Mouse (Mus musculus) hindlimb bud, embryonic 11.5 days (tissue): ENCODE measurements at regions not wholly inside any gene's neighbourhood (a gene's known extent, or its start where the extent isn't known, plus 50 kb on each side); places are given as distances from the start of the nearest gene placed in this dataset.
A peak's percentile ranks its signal among the peaks of the same experiment; 100 is the strongest.

Experiments
- DNase-seq: peaks from one replicate; pipeline ENCODE4 v3.0.0-alpha.2; 2012; ENCODE audit warnings: low read depth, low spot score; ENCODE audit errors: extremely low spot score

GRCm38 (mm10) chr13:112118564-112118963, 169.7 kb upstream of the Ankrd55 start:
- no peak for DNase-seq

GRCm38 (mm10) chr13:112119611-112120041, 168.6 kb upstream of the Ankrd55 start:
- DNase-seq, result no peak

- DNase-seq, result no peak
Observed at GRCm38 (mm10) chr13:112120346-112120745, 167.9 kb upstream of the Ankrd55 start.

- DNase-seq, result no peak
Observed at GRCm38 (mm10) chr13:112121110-112121509, 167.1 kb upstream of the Ankrd55 start.

- DNase-seq, result no peak
Observed at GRCm38 (mm10) chr13:112122842-112123373, 165.3 kb upstream of the Ankrd55 start.

GRCm38 (mm10) chr13:112125769-112126469, 162.3 kb upstream of the Ankrd55 start:
- DNase-seq, result no peak

GRCm38 (mm10) chr13:112130220-112130619, 158.0 kb upstream of the Ankrd55 start:
- DNase-seq, result no peak

- no peak for DNase-seq
Observed at GRCm38 (mm10) chr13:112130774-112131173, 157.5 kb upstream of the Ankrd55 start.

GRCm38 (mm10) chr13:112131191-112131590, 157.1 kb upstream of the Ankrd55 start:
- DNase-seq, result no peak

- DNase-seq, result no peak
Observed at GRCm38 (mm10) chr13:112133736-112134135, 154.5 kb upstream of the Ankrd55 start.

GRCm38 (mm10) chr13:112134701-112135100, 153.6 kb upstream of the Ankrd55 start:
- no peak for DNase-seq

- no peak for DNase-seq
Observed at GRCm38 (mm10) chr13:112135777-112136176, 152.5 kb upstream of the Ankrd55 start.

GRCm38 (mm10) chr13:112136850-112137249, 151.4 kb upstream of the Ankrd55 start:
- DNase-seq, result no peak

GRCm38 (mm10) chr13:112140871-112141270, 147.4 kb upstream of the Ankrd55 start:
- DNase-seq, result no peak

GRCm38 (mm10) chr13:112144393-112145348, 143.6 kb upstream of the Ankrd55 start:
- no peak for DNase-seq

- DNase-seq, result peak; percentile 14
Observed at GRCm38 (mm10) chr13:112152614-112153550, 135.4 kb upstream of the Ankrd55 start.

- DNase-seq, result no peak
Observed at GRCm38 (mm10) chr13:112153681-112154127, 134.5 kb upstream of the Ankrd55 start.

- no peak for DNase-seq
Observed at GRCm38 (mm10) chr13:112159430-112160172, 128.7 kb upstream of the Ankrd55 start.

- DNase-seq, result no peak
Observed at GRCm38 (mm10) chr13:112160173-112160641, 128.0 kb upstream of the Ankrd55 start.

- DNase-seq, result no peak
Observed at GRCm38 (mm10) chr13:112160726-112161125, 127.5 kb upstream of the Ankrd55 start.
